Mouse (Mus musculus) ES-E14 (cell line): ENCODE measurements at regions not wholly inside any gene's neighbourhood (a gene's known extent, or its start where the extent isn't known, plus 50 kb on each side); places are given as distances from the start of the nearest gene placed in this dataset.

ENCODE experiments used
- DNase-seq: peaks from one replicate; pipeline ENCODE4 v3.0.0-alpha.2; 2013; ENCODE audit warnings: low read depth, low spot score
- H3K27ac ChIP-seq: 2 replicates; pipeline ENCODE4 v1.5.1; 2012; ENCODE audit warnings: low read depth, mild to moderate bottlenecking, low read length, moderate library complexity, mixed read lengths; ENCODE audit not compliant: poor library complexity, insufficient read depth, severe bottlenecking
- H3K36me3 ChIP-seq: 2 replicates; pipeline ENCODE4 v1.6.1; 2012; ENCODE audit warnings: mild to moderate bottlenecking, low read length, moderate library complexity, mixed read lengths; ENCODE audit not compliant: control insufficient read depth, poor library complexity, insufficient read depth, severe bottlenecking
- H3K4me1 ChIP-seq, 2 experiments: fragments of 150-350 bp in 1 of 2; sonication (generic) in 1 of 2; 2 replicates each; pipeline ENCODE4 v1.6.1; 2012; ENCODE audit warnings: low read length in 2 of 2, mild to moderate bottlenecking in 1 of 2, mixed read lengths in 1 of 2; ENCODE audit not compliant: control insufficient read depth in 2 of 2, insufficient read depth in 2 of 2, poor library complexity in 1 of 2
- H3K4me3 ChIP-seq, 2 experiments: fragments of 150-350 bp in 1 of 2; sonication (generic) in 1 of 2; 2 replicates each; pipeline ENCODE4 v1.5.1; 2012; ENCODE audit warnings: low read length in 2 of 2, low read depth in 1 of 2, mild to moderate bottlenecking in 1 of 2, mixed read lengths in 1 of 2; ENCODE audit not compliant: insufficient read depth in 1 of 2, poor library complexity in 1 of 2, severe bottlenecking in 1 of 2
- H3K9ac ChIP-seq: 2 replicates; pipeline ENCODE4 v1.6.1; 2012; ENCODE audit warnings: low read depth, mild to moderate bottlenecking, low read length, mixed read lengths; ENCODE audit not compliant: poor library complexity, insufficient read depth, severe bottlenecking
- H3K9me3 ChIP-seq: fragments of 150-350 bp; sonication (generic); 2 replicates; pipeline ENCODE4 v1.6.1; 2012; ENCODE audit warnings: low read depth, mild to moderate bottlenecking, low read length; ENCODE audit not compliant: control insufficient read depth, insufficient read depth
- CHD2 ChIP-seq: IDR thresholded peaks from 2 replicates; pipeline ENCODE4 v1.6.1; 2014; ENCODE audit warnings: mild to moderate bottlenecking, low read depth, low read length, inconsistent platforms
- HCFC1 ChIP-seq: IDR thresholded peaks from 2 replicates; pipeline ENCODE4 v1.6.1; 2012; ENCODE audit warnings: low read length, inconsistent platforms, borderline replicate concordance; ENCODE audit not compliant: insufficient read depth
- MAFK ChIP-seq: IDR thresholded peaks from 2 replicates; pipeline ENCODE4 v1.6.1; 2014; ENCODE audit warnings: mild to moderate bottlenecking, low read depth, low read length, inconsistent platforms; ENCODE audit not compliant: insufficient read depth
- ZC3H11A ChIP-seq: IDR thresholded peaks from 2 replicates; pipeline ENCODE4 v1.6.1; 2012; ENCODE audit warnings: low read depth, mild to moderate bottlenecking, inconsistent platforms, low read length, borderline replicate concordance
- ZNF384 ChIP-seq: IDR thresholded peaks from 2 replicates; pipeline ENCODE4 v1.6.1; 2012; ENCODE audit warnings: low read depth, low read length, inconsistent platforms
- in situ Hi-C, 2 experiments: fragments of 600-800 bp; cut with MboI; formaldehyde crosslinking; loops; one replicate each; pipeline ENCODE4 v1.15.1; 2025; ENCODE audit warnings: low sequenced_read_pairs in 2 of 2, inconsistent platforms in 1 of 2; ENCODE audit not compliant: unreplicated experiment in 2 of 2

DNA sequence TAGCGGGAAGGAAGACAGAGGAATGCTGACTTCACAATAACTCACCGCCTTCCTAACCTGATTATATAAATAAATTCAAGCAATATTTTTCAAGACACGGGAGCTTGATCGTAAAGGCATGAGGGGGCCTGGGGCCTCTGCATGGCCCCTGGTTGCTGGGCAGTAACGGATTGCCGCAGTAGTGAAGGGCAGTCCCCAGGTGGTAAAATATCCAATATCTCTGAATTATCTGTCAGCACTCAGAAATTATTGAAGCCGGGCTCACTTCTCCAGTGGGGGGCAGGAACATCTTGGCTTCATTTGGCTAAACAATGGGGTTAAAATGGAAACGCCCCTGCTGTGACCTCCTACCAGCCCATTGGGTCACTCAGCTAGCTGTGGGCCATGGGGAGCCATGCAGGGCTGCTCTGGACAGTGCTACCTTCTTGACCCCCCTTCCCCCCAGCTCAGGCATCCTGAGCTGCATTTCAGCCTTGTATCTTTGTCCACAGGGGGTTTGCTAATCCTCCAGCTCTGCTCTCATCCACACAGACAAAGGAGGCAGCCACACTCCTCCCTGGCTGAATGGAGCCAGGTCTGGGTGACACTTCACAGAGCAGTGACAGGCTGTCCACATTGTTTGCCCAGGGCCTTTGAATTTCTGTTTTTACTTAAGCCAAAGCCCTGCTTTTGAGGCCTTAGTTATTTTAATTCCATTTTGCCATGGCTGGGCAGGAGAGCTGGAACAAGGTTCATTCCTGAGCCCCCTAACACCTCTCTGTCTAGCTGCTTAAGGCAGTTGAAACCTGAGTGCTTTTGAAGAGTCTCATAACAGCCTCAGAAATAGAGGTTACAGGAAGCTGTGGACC, 267.2 kb upstream of the N4bp1 start:
- Histone ChIP-seq H3K4me3 (no peak overlapping the region), H3K9ac (no peak overlapping the region), H3K36me3 (no peaks in the 10 kb centered on the region), H3K4me1 (peaks cover 0 to 7% of the 10 kb centered on the region in 2 experiments; a peak in 1 of 4 replicates), H3K27ac (no peak overlapping the region), H3K9me3 (no peaks in the 10 kb centered on the region)
- in situ Hi-C loops, result no loop called here
- no peak for DNase-seq
- TF ChIP-seq ZC3H11A, result no peak

DNA sequence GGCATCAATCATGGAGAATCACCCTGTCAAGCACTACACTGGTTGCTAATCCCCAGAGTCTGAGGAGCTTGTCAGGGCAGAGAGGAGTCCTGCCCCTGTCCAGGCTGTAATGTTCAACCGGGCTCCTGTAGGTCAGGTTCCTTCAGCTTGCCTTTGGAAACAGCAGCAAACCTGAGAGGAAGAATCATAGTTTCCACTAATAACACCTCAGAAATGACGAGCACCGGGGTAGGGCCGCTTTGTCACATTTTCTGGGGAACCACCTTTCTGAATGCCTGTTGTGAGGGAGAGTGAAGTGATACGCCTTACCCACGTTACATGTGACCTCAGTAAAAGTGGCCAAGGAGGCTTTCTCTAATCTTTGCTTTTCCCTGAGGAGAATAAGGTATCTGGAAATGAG, 263.8 kb upstream of the N4bp1 start:
- Histone ChIP-seq H3K4me1 (0 out of 4 replicates have a peak, but pooled peaks cover 0 to 1% of the 10 kb centered on the region in 2 experiments), H3K9me3 (no peaks in the 10 kb centered on the region), H3K4me3 (no peak overlapping the region), H3K36me3 (no peaks in the 10 kb centered on the region), H3K27ac (no peak overlapping the region), H3K9ac (no peak overlapping the region)
- TF ChIP-seq HCFC1 (no peak), ZNF384 (no peak), ZC3H11A (no peak), CHD2 (no peak), MAFK (no peak)
- no peak for DNase-seq
- in situ Hi-C loops, result no loop called here

DNA sequence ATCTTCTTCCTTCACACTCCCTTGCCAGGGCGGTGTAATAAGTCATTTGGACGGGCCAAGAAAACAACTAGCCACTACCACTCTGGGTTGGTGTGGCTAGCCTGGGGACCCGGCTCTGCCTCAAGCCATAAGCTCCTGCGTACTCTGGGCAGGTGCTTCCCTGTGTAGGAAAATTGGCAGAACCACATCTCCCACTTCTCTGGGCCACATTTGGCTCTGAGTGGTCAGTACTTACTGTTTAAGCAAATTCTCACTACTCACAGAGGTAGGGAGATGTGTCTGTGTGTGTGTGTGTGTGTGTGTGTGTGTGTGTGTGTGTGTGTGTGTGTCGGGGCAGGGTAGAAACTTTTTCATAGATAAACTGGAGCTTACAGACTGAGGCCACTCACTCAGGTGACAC, 262.6 kb upstream of the N4bp1 start:
- H3K36me3 ChIP-seq, result no peaks in the 10 kb centered on the region
- in situ Hi-C loops, result no loop called here

DNA sequence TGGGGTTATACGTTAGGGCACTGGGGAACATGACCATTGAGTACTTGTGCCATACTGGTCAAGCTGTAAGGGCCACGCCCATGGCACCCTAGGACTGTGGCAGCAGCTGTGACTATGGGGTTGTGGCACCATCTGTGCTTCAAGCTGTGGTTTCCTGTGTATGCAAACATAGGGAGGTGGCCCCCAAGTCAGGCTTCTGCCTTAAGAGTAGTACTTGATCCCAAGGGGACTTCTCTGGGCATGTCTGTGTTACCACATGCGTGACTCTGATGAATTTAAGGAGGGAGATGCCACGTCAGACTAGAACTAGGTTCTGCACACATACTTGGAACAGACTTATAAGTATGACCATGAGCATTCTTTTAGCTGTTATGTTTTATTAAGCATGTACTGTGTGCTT, 252.4 kb upstream of the N4bp1 start:
- in situ Hi-C loops, result no loop called here
- no peak overlapping the region for H3K4me3 ChIP-seq

More for the DNA sequence above, 262.6 kb upstream of the N4bp1 start:
- DNase-seq, result no peak
- Histone ChIP-seq H3K4me3 (no peak overlapping the region), H3K9me3 (no peaks in the 10 kb centered on the region), H3K27ac (no peak overlapping the region), H3K9ac (no peak overlapping the region), H3K4me1 (0 out of 4 replicates have a peak, but pooled peaks cover 0 to 1% of the 10 kb centered on the region in 2 experiments)
- no peak for TF ChIP-seq HCFC1
- no peak for TF ChIP-seq MAFK
- TF ChIP-seq CHD2, result no peak
- TF ChIP-seq ZC3H11A, result no peak
- TF ChIP-seq ZNF384, result no peak

More for the DNA sequence above, 252.4 kb upstream of the N4bp1 start:
- H3K36me3 ChIP-seq, result no peaks in the 10 kb centered on the region
- no peak overlapping the region for H3K27ac ChIP-seq
- no peak for DNase-seq
- TF ChIP-seq HCFC1, result no peak
- no peak for TF ChIP-seq MAFK
- no peak for TF ChIP-seq CHD2
- no peak for TF ChIP-seq ZC3H11A
- TF ChIP-seq ZNF384, result no peak
- H3K9ac ChIP-seq, result no peak overlapping the region
- H3K9me3 ChIP-seq, result no peaks in the 10 kb centered on the region
- no peaks in the 10 kb centered on the region for H3K4me1 ChIP-seq
